Mouse (Mus musculus) ovary, adult 10 weeks (tissue): Measurements from ENCODE around the gene Gbp2. TPM values are rescaled to one million over a fixed set of nuclear protein-coding genes. Genes with fewer than 3 reads are reported as not detected.

Experiments
- polyA plus RNA-seq: library from polyadenylated mRNA; stranded (reverse); fragments of 350-450 nt; fragmentation: Illumina TruSeq; extraction: RNeasy Lipid Tissue Mini Kit (QIAGEN cat#74804); gene quantifications from one replicate; pipeline ENCODE4 v1.2.3, GENCODE M21; 2014

Gene Gbp2
- 69.9 TPM for polyA plus RNA-seq

DNA sequence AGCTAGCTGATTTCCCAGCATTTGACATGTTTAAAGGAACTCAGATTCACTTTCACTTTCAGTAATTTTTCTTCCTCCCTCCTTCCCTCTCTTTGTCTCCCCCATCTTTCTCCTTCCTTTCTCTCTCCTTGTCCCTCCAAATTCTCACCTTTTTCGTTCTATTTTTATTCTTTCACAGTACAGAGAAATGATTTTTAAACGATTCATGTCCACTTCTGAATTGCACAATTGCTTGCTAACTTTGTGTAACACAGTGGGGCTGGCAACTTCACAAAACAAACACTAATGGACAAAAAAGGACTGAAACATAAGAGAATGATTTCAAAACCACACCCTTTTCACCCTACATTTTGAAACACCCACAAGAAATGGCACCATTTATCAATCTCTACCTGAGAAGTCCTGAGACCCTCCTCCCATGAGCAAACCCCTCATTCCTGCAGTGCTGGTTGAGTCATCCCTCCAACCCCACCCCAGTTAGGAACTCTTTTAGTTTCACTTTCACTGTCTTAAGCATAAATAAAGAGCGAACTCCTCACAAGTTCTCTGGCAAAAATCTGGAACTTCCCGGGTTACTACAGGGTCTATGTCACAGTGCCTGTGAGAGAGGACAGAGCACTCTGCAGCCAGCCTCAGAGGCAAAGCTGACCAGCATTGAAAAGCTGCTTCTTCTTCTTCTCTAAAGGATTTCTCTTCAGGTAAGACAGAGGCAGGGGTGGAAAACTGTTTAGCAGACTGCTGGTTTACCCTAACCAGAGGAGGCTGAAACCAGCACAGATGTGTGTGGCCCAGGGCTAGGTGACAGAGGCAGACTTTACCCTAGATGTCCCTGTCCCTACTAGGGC lies at the start of gene Gbp2:
Gene Gbp2 (plus strand): TSS at position 492 of the 845 bp plus-strand sequence.

GRCm38 (mm10) chr3:142594547-142594946 lies 25.9 kb upstream of the Gbp2 start, which contains the start of gene Gbp2b:
Gene Gbp2b (plus strand): TSS chr3:142594847.

Other genes with a start within 250 kb of the Gbp2 start
- 61.3 TPM for gene Pdlim5, start 224.9 kb upstream of the Gbp2 start, polyA plus RNA-seq
- 6.8 TPM for gene Gbp5, start 126.6 kb upstream of the Gbp2 start, polyA plus RNA-seq
- 39.8 TPM for gene Gbp7, start 90.3 kb upstream of the Gbp2 start, polyA plus RNA-seq
- 23.0 TPM for gene Gbp3, start 60.6 kb upstream of the Gbp2 start, polyA plus RNA-seq
- 0.63 TPM for gene Gbp2b, start 25.8 kb upstream of the Gbp2 start, polyA plus RNA-seq
- gene Kyat3, start 80.4 kb downstream of the Gbp2 start, polyA plus RNA-seq, result 45.4 TPM
- gene Gtf2b, start 144.4 kb downstream of the Gbp2 start, polyA plus RNA-seq, result 68.8 TPM